Mouse (Mus musculus) MEL (cell line): ENCODE data around the gene Rftn1. TPM values are rescaled to one million over a fixed set of nuclear protein-coding genes. Genes with fewer than 3 reads are reported as not detected.

ENCODE experiments used
- DNase-seq: peaks from one replicate; pipeline ENCODE4 v3.0.0; 2011; ENCODE audit warnings: low read depth, low spot score
- H3K27ac ChIP-seq: 2 replicates; pipeline ENCODE4 v1.5.1; 2012; ENCODE audit warnings: low read depth, mild to moderate bottlenecking, control low read depth, low read length, moderate library complexity; ENCODE audit not compliant: control insufficient read depth
- H3K27me3 ChIP-seq, 2 experiments: fragments of 150-350 bp in 1 of 2; sonication (generic) in 1 of 2; 2 replicates each; pipeline ENCODE4 v1.6.1; 2012; ENCODE audit warnings: low read length in 2 of 2, mild to moderate bottlenecking in 2 of 2, improper control_type of control experiment in 1 of 2, moderate library complexity in 1 of 2; ENCODE audit not compliant: insufficient read depth in 2 of 2, control insufficient read depth in 1 of 2
- H3K36me3 ChIP-seq, 2 experiments: 2 replicates each; pipeline ENCODE4 v1.6.1; 2012 to 2014; ENCODE audit warnings: low read length in 2 of 2, improper control_type of control experiment in 1 of 2, inconsistent platforms in 1 of 2, mild to moderate bottlenecking in 1 of 2; ENCODE audit not compliant: insufficient read depth in 2 of 2, control insufficient read depth in 1 of 2
- H3K4me1 ChIP-seq, 2 experiments: fragments of 150-350 bp in 1 of 2; sonication (generic) in 1 of 2; 2 replicates each; pipeline ENCODE4 v1.6.1; 2012; ENCODE audit warnings: low read length in 2 of 2, improper control_type of control experiment in 1 of 2, mild to moderate bottlenecking in 1 of 2; ENCODE audit not compliant: insufficient read depth in 2 of 2, control insufficient read depth in 1 of 2
- H3K4me3 ChIP-seq, 2 experiments: fragments of 150-350 bp in 1 of 2; sonication (generic) in 1 of 2; 2 replicates each; pipeline ENCODE4 v1.5.1; 2012; ENCODE audit warnings: low read depth in 2 of 2, low read length in 2 of 2, mild to moderate bottlenecking in 2 of 2, moderate library complexity in 2 of 2, control low read depth in 1 of 2, improper control_type of control experiment in 1 of 2; ENCODE audit not compliant: control insufficient read depth in 1 of 2, insufficient read depth in 1 of 2
- H3K79me2 ChIP-seq: 2 replicates; pipeline ENCODE4 v1.6.1; 2012; ENCODE audit warnings: mild to moderate bottlenecking, low read length, moderate library complexity; ENCODE audit not compliant: control insufficient read depth, poor library complexity, insufficient read depth
- H3K9ac ChIP-seq: 2 replicates; pipeline ENCODE4 v1.6.1; 2012; ENCODE audit warnings: low read depth, mild to moderate bottlenecking, control low read depth, low read length, moderate library complexity; ENCODE audit not compliant: control insufficient read depth, poor library complexity, severe bottlenecking
- H3K9me3 ChIP-seq: fragments of 150-350 bp; sonication (generic); replicated peaks from 2 replicates; pipeline ENCODE4 v1.6.1; 2012; ENCODE audit warnings: mild to moderate bottlenecking, low read length, improper control_type of control experiment, moderate library complexity; ENCODE audit not compliant: insufficient read depth
- CHD1 ChIP-seq: IDR thresholded peaks from 2 replicates; pipeline ENCODE4 v1.6.1; 2012; ENCODE audit warnings: low read depth, mild to moderate bottlenecking, inconsistent platforms, low read length, improper control_type of control experiment
- ELF1 ChIP-seq: IDR thresholded peaks from 2 replicates; pipeline ENCODE4 v1.6.1; 2014; ENCODE audit warnings: low read depth, mild to moderate bottlenecking, inconsistent platforms, low read length, improper control_type of control experiment, moderate library complexity
- ETS1 ChIP-seq: IDR thresholded peaks from 2 replicates; pipeline ENCODE4 v1.6.1; 2012; ENCODE audit warnings: low read depth, mild to moderate bottlenecking, inconsistent platforms, low read length, improper control_type of control experiment, moderate library complexity
- GABPA ChIP-seq: IDR thresholded peaks from 2 replicates; pipeline ENCODE4 v1.6.1; 2012; ENCODE audit warnings: low read depth, mild to moderate bottlenecking, inconsistent platforms, low read length, improper control_type of control experiment, moderate library complexity
- JUND ChIP-seq: IDR thresholded peaks from 2 replicates; pipeline ENCODE4 v1.6.1; 2011; ENCODE audit warnings: low read depth, mild to moderate bottlenecking, improper control_type of control experiment, low read length
- KAT2A ChIP-seq: conservative IDR thresholded peaks from 2 replicates; pipeline ENCODE4 v1.6.1; 2012; ENCODE audit warnings: low read depth, low read length, improper control_type of control experiment, inconsistent platforms
- MAX ChIP-seq: IDR thresholded peaks from 2 replicates; pipeline ENCODE4 v1.6.1; 2011; ENCODE audit warnings: low read length, improper control_type of control experiment
- MEF2A ChIP-seq: IDR thresholded peaks from 2 replicates; pipeline ENCODE4 v1.6.1; 2014; ENCODE audit warnings: low read depth, mild to moderate bottlenecking, inconsistent platforms, low read length, improper control_type of control experiment; ENCODE audit not compliant: poor library complexity, insufficient replicate concordance, severe bottlenecking; ENCODE audit errors: extremely low read depth
- NELFE ChIP-seq: IDR thresholded peaks from 2 replicates; pipeline ENCODE4 v1.6.1; 2011; ENCODE audit warnings: low read depth, low read length, improper control_type of control experiment
- POLR2A ChIP-seq, 2 experiments: IDR thresholded peaks; 2 replicates each; pipeline ENCODE4 v1.6.1; 2011 to 2012; ENCODE audit warnings: low read length in 2 of 2, mild to moderate bottlenecking in 2 of 2, control low read depth in 1 of 2, improper control_type of control experiment in 1 of 2, low read depth in 1 of 2, moderate library complexity in 1 of 2; ENCODE audit not compliant: control insufficient read depth in 1 of 2, insufficient read depth in 1 of 2, poor library complexity in 1 of 2
- POLR2AphosphoS5 ChIP-seq: IDR thresholded peaks from 2 replicates; pipeline ENCODE4 v1.6.1; 2012; ENCODE audit warnings: low read depth, borderline replicate concordance, mild to moderate bottlenecking, inconsistent platforms, low read length, moderate library complexity, mixed read lengths
- TBP ChIP-seq: IDR thresholded peaks from 2 replicates; pipeline ENCODE4 v1.8.0; 2011; ENCODE audit warnings: low read depth, low read length, improper control_type of control experiment
- TCF12 ChIP-seq: IDR thresholded peaks from 2 replicates; pipeline ENCODE4 v1.6.1; 2014; ENCODE audit warnings: low read depth, mild to moderate bottlenecking, inconsistent platforms, low read length, improper control_type of control experiment, moderate library complexity
- UBTF ChIP-seq: IDR thresholded peaks from 2 replicates; pipeline ENCODE4 v1.6.1; 2012; ENCODE audit warnings: low read depth, mild to moderate bottlenecking, inconsistent platforms, low read length, improper control_type of control experiment, moderate library complexity, borderline replicate concordance; ENCODE audit not compliant: insufficient read depth
- USF1 ChIP-seq: IDR thresholded peaks from 2 replicates; pipeline ENCODE4 v1.6.1; 2014; ENCODE audit warnings: low read depth, mild to moderate bottlenecking, inconsistent platforms, low read length, improper control_type of control experiment, moderate library complexity
- USF2 ChIP-seq, 2 experiments: IDR thresholded peaks; 2 replicates each; pipeline ENCODE4 v1.6.1; 2011 to 2012; ENCODE audit warnings: improper control_type of control experiment in 2 of 2, low read length in 2 of 2, borderline replicate concordance in 1 of 2, inconsistent platforms in 1 of 2, low read depth in 1 of 2, mild to moderate bottlenecking in 1 of 2; ENCODE audit not compliant: insufficient read depth in 1 of 2
- ZNF384 ChIP-seq: IDR thresholded peaks from 2 replicates; pipeline ENCODE4 v1.6.1; 2012; ENCODE audit warnings: low read depth, mild to moderate bottlenecking, inconsistent platforms, low read length, improper control_type of control experiment
- polyA plus RNA-seq, 2 experiments: library from polyadenylated mRNA; stranded (reverse) in 1 of 2; unstranded in 1 of 2; fragments of >175 nt in 1 of 2; fragments of >200 nt in 1 of 2; gene quantifications; 2 replicates each; pipeline versions ENCODE4 v1.2.1 to v1.2.4; 2012; ENCODE audit warnings: low replicate concordance in 2 of 2, low read depth in 1 of 2; ENCODE audit not compliant: insufficient read length in 2 of 2, insufficient read depth in 1 of 2, missing spikeins in 1 of 2
- total RNA-seq: library from RNA; depleted of rRNA; stranded (reverse); fragments of 300-350 nt; gene quantifications from 2 replicates; pipeline ENCODE4 v1.2.3, GENCODE M21; 2012

The Rftn1 gene
- total and polyA plus RNA-seq, 3 experiments, result 70.2 to 76.1 TPM; not detected in 1

DNA sequence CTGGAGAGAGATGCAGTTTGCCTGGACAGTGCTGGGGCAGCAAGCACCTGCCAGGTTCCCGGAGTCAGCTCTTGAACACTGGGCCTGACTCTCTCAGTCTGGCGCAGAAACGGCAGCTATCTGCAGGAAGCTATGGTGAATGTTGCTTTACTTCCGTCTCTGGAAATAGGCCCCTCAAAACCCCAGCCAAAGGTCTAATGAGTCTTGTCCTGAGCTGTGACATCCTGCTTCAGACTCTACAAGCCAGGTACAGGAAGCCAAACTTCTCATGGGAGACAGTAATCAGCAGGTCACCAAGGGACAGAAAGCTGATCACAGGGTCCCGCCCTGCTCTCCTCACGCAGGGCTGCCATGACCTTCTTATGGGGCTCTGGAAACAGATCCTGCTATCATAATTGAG lies 203.4 kb downstream of the Rftn1 start:
- H3K4me1 ChIP-seq, result peaks cover 0 to 3% of the 10 kb centered on the region in 2 experiments; a peak in 1 of 4 replicates
- no peaks in the 10 kb centered on the region; a peak in 1 of 4 replicates for H3K36me3 ChIP-seq
- no peak for DNase-seq
- no peak overlapping the region for H3K27ac ChIP-seq
- H3K4me3 ChIP-seq, result no peak overlapping the region
- TF ChIP-seq MAX (no peak), KAT2A (no peak), UBTF (no peak), ETS1 (no peak), ZNF384 (no peak), TCF12 (no peak), CHD1 (no peak), USF1 (no peak), JUND (no peak), POLR2A (IDR thresholded peaks at IDR 0.05; ENCODE audit: control insufficient read depth in 1 of 2, insufficient read depth in 1 of 2, low read depth in 1 of 2, low read length in 2 of 2, poor library complexity in 1 of 2) (no peak), TBP (no peak), NELFE (no peak), ELF1 (no peak)
- no peaks in the 10 kb centered on the region for H3K9me3 ChIP-seq
- H3K79me2 ChIP-seq, result no peaks in the 10 kb centered on the region
- H3K27me3 ChIP-seq, result no peaks in the 10 kb centered on the region
- H3K9ac ChIP-seq, result no peak overlapping the region

DNA sequence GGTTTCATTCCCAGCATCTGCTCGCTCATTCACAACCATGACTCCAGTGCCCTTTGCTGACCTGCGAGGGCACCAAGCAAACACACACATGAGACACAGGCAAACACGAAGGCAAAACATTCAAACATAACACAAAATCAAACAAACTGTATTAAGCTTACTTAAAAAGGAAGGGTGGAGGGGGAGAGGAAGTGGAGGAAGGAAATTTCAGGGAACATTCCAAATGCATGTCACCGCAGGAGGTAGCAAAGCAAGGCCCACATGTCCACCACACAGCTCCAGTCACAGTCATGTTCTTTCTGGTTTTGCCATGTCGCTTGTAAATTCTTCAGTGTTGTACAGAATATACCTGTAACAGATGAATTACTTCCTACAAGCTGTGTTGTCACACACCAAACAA lies 207.0 kb downstream of the Rftn1 start:
- Histone ChIP-seq H3K4me1 (peaks cover 0 to 3% of the 10 kb centered on the region in 2 experiments; a peak in 1 of 4 replicates), H3K36me3 (no peaks in the 10 kb centered on the region; a peak in 1 of 4 replicates), H3K4me3 (no peak overlapping the region), H3K27me3 (no peaks in the 10 kb centered on the region), H3K9me3 (no peaks in the 10 kb centered on the region), H3K9ac (no peak overlapping the region), H3K79me2 (no peaks in the 10 kb centered on the region), H3K27ac (no peak overlapping the region)
- DNase-seq, result no peak
- TF ChIP-seq POLR2AphosphoS5, result no peak
- no peak for TF ChIP-seq MEF2A
- TF ChIP-seq GABPA, result no peak
- TF ChIP-seq USF2 (IDR thresholded peaks at IDR 0.05; ENCODE audit: borderline replicate concordance in 1 of 2, insufficient read depth in 1 of 2, low read depth in 1 of 2, low read length in 2 of 2), result no peak
- TF ChIP-seq KAT2A, result no peak
